Mouse (Mus musculus): ENCODE results near the gene Olfr1420. TPM values are rescaled to one million over a fixed set of nuclear protein-coding genes. Genes with fewer than 3 reads are reported as not detected.

The Olfr1420 gene
- not detected for polyA plus RNA-seq (2014; fragmentation: Illumina TruSeq; extraction: RNeasy Lipid Tissue Mini Kit (QIAGEN cat#74804); ENCODE audit: low read depth, low replicate concordance)

GRCm38 (mm10) chr19:11886265-11886664 is at the start of gene Olfr1420:
Gene Olfr1420, plus strand, starts transcription at chr19:11886565.

GRCm38 (mm10) chr19:11839119-11839518 is 47.2 kb upstream of the Olfr1420 start, which contains the start of gene Olfr1417:
Gene Olfr1417, minus strand, starts transcription at chr19:11839219.

GRCm38 (mm10) chr19:11860966-11861365 is 25.4 kb upstream of the Olfr1420 start, which contains the start of gene Olfr1418:
Gene Olfr1418, minus strand, starts transcription at chr19:11861066.

GRCm38 (mm10) chr19:11875006-11875405 is 11.4 kb upstream of the Olfr1420 start, which contains the start of gene Olfr1419:
Gene Olfr1419, minus strand, starts transcription at chr19:11875106.

DNA sequence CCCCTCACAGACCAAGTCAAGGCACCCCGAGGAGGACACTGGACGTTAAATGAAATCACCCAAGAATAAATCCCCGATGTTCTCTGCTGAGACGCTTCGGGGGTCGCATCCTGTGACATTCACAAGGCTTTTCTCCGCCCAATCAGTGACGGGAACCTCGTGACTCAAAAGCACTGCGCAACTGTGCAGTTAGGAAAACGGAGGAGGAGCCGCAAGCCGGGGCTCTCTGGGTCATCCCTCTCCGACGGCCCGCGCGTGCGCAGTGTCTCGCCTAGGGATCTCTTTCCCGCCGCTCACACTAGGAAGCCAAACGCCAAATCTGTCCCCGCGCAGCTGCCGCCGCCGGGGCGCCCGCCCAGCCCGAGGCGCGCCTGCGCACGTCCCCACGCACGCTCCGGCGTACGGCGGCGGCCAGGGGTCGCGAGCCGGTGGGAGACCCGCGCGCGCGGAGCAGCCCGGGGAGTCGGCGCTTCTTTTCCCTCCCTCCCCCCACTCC is 25.7 kb downstream of the Olfr1420 start, which contains the start of gene Patl1:
TSS of gene Patl1 (plus strand) at position 363 of the 496 bp plus-strand sequence.

Other genes with a start within 250 kb of the Olfr1420 start
- not detected for gene Ms4a3, start 245.7 kb upstream of the Olfr1420 start, polyA plus RNA-seq (2014; fragmentation: Illumina TruSeq; extraction: RNeasy Lipid Tissue Mini Kit (QIAGEN cat#74804); ENCODE audit: low read depth, low replicate concordance)
- gene Oosp2, start 226.0 kb upstream of the Olfr1420 start, polyA plus RNA-seq (2014; fragmentation: Illumina TruSeq; extraction: RNeasy Lipid Tissue Mini Kit (QIAGEN cat#74804); ENCODE audit: low read depth, low replicate concordance) = not detected
- not detected for gene Oosp1, start 195.4 kb upstream of the Olfr1420 start, polyA plus RNA-seq (2014; fragmentation: Illumina TruSeq; extraction: RNeasy Lipid Tissue Mini Kit (QIAGEN cat#74804); ENCODE audit: low read depth, low replicate concordance)
- not detected for gene Oosp3, start 189.5 kb upstream of the Olfr1420 start, polyA plus RNA-seq (2014; fragmentation: Illumina TruSeq; extraction: RNeasy Lipid Tissue Mini Kit (QIAGEN cat#74804); ENCODE audit: low read depth, low replicate concordance)
- gene Gif, start 139.0 kb upstream of the Olfr1420 start, polyA plus RNA-seq (2014; fragmentation: Illumina TruSeq; extraction: RNeasy Lipid Tissue Mini Kit (QIAGEN cat#74804); ENCODE audit: low read depth, low replicate concordance) = not detected
- gene Mrpl16, start 116.2 kb upstream of the Olfr1420 start, polyA plus RNA-seq (2014; fragmentation: Illumina TruSeq; extraction: RNeasy Lipid Tissue Mini Kit (QIAGEN cat#74804); ENCODE audit: low read depth, low replicate concordance) = 54.7 TPM
- gene Stx3, start 67.2 kb upstream of the Olfr1420 start, polyA plus RNA-seq (2014; fragmentation: Illumina TruSeq; extraction: RNeasy Lipid Tissue Mini Kit (QIAGEN cat#74804); ENCODE audit: low read depth, low replicate concordance) = 54.3 TPM
- gene Olfr1417, start 47.3 kb upstream of the Olfr1420 start, polyA plus RNA-seq (2014; fragmentation: Illumina TruSeq; extraction: RNeasy Lipid Tissue Mini Kit (QIAGEN cat#74804); ENCODE audit: low read depth, low replicate concordance) = not detected
- gene Olfr1418, start 25.5 kb upstream of the Olfr1420 start, polyA plus RNA-seq (2014; fragmentation: Illumina TruSeq; extraction: RNeasy Lipid Tissue Mini Kit (QIAGEN cat#74804); ENCODE audit: low read depth, low replicate concordance) = not detected
- not detected for gene Olfr1419, start 11.5 kb upstream of the Olfr1420 start, polyA plus RNA-seq (2014; fragmentation: Illumina TruSeq; extraction: RNeasy Lipid Tissue Mini Kit (QIAGEN cat#74804); ENCODE audit: low read depth, low replicate concordance)
- 23.9 TPM for gene Patl1, start 25.8 kb downstream of the Olfr1420 start, polyA plus RNA-seq (2014; fragmentation: Illumina TruSeq; extraction: RNeasy Lipid Tissue Mini Kit (QIAGEN cat#74804); ENCODE audit: low read depth, low replicate concordance)
- 36.7 TPM for gene Osbp, start 79.4 kb downstream of the Olfr1420 start, polyA plus RNA-seq (2014; fragmentation: Illumina TruSeq; extraction: RNeasy Lipid Tissue Mini Kit (QIAGEN cat#74804); ENCODE audit: low read depth, low replicate concordance)
- gene Olfr1423, start 154.8 kb downstream of the Olfr1420 start, polyA plus RNA-seq (2014; fragmentation: Illumina TruSeq; extraction: RNeasy Lipid Tissue Mini Kit (QIAGEN cat#74804); ENCODE audit: low read depth, low replicate concordance) = not detected
- gene Olfr1424, start 176.1 kb downstream of the Olfr1420 start, polyA plus RNA-seq (2014; fragmentation: Illumina TruSeq; extraction: RNeasy Lipid Tissue Mini Kit (QIAGEN cat#74804); ENCODE audit: low read depth, low replicate concordance) = not detected
- gene Olfr1425, start 191.2 kb downstream of the Olfr1420 start, polyA plus RNA-seq (2014; fragmentation: Illumina TruSeq; extraction: RNeasy Lipid Tissue Mini Kit (QIAGEN cat#74804); ENCODE audit: low read depth, low replicate concordance) = not detected
- not detected for gene Olfr1426, start 205.4 kb downstream of the Olfr1420 start, polyA plus RNA-seq (2014; fragmentation: Illumina TruSeq; extraction: RNeasy Lipid Tissue Mini Kit (QIAGEN cat#74804); ENCODE audit: low read depth, low replicate concordance)
- not detected for gene Olfr1427, start 216.8 kb downstream of the Olfr1420 start, polyA plus RNA-seq (2014; fragmentation: Illumina TruSeq; extraction: RNeasy Lipid Tissue Mini Kit (QIAGEN cat#74804); ENCODE audit: low read depth, low replicate concordance)
- not detected for gene Olfr1428, start 229.3 kb downstream of the Olfr1420 start, polyA plus RNA-seq (2014; fragmentation: Illumina TruSeq; extraction: RNeasy Lipid Tissue Mini Kit (QIAGEN cat#74804); ENCODE audit: low read depth, low replicate concordance)
- gene Olfr76, start 236.6 kb downstream of the Olfr1420 start, polyA plus RNA-seq (2014; fragmentation: Illumina TruSeq; extraction: RNeasy Lipid Tissue Mini Kit (QIAGEN cat#74804); ENCODE audit: low read depth, low replicate concordance) = not detected